Mouse (Mus musculus) left cerebral cortex, postnatal 10 days (tissue): ENCODE measurements at regions not wholly inside any gene's neighbourhood (a gene's known extent, or its start where the extent isn't known, plus 50 kb on each side); places are given as distances from the start of the nearest gene placed in this dataset.
A peak's percentile ranks its signal among the peaks of the same experiment; 100 is the strongest.

Source experiments
- DNase-seq, 2 experiments: peaks; one replicate each; pipeline ENCODE4 v3.0.0; 2021 to 2022; ENCODE audit warnings: low spot score in 2 of 2, mixed read lengths in 1 of 2; ENCODE audit errors: extremely low spot score in 1 of 2
- intact Hi-C: fragments of 180-260 bp; cut with DNase I; formaldehyde crosslinking; loops from one replicate; pipeline ENCODE4 v1.15.1; 2025

- DNase-seq, result peak in 1 of 2 experiments; percentile 49
- intact Hi-C loops, result no loop called here
Measured at GRCm38 (mm10) chr9:61621939-61622338, 249.8 kb downstream of the Tle3 start.

- no peak for DNase-seq
- intact Hi-C loops, result no loop called here
Measured at GRCm38 (mm10) chr9:61620786-61621185, 248.6 kb downstream of the Tle3 start.

GRCm38 (mm10) chr9:61620105-61620504 lies 247.9 kb downstream of the Tle3 start:
- no peak for DNase-seq

GRCm38 (mm10) chr9:61618510-61619249 lies 246.5 kb downstream of the Tle3 start:
- intact Hi-C loops, result no loop called here
- DNase-seq, result no peak

More at GRCm38 (mm10) chr9:61620105-61620504, 247.9 kb downstream of the Tle3 start:
- intact Hi-C loops, result no loop called here

GRCm38 (mm10) chr9:61617979-61618378 lies 245.8 kb downstream of the Tle3 start:
- no peak for DNase-seq
- intact Hi-C loops, result no loop called here

GRCm38 (mm10) chr9:61615556-61615955 lies 243.4 kb downstream of the Tle3 start:
- intact Hi-C loops, result no loop called here
- no peak for DNase-seq

- intact Hi-C loops, result no loop called here
- DNase-seq, result no peak
Measured at GRCm38 (mm10) chr9:61607576-61607975, 235.4 kb downstream of the Tle3 start.

- DNase-seq, result no peak
- intact Hi-C loops, result no loop called here
Measured at GRCm38 (mm10) chr9:61602353-61602978, 230.3 kb downstream of the Tle3 start.

- DNase-seq, result no peak
- intact Hi-C loops, result no loop called here
Measured at GRCm38 (mm10) chr9:61601911-61602310, 229.7 kb downstream of the Tle3 start.

- intact Hi-C loops, result no loop called here
- DNase-seq, result no peak
Measured at GRCm38 (mm10) chr9:61597287-61597686, 225.1 kb downstream of the Tle3 start.

- intact Hi-C loops, result no loop called here
- no peak for DNase-seq
Measured at GRCm38 (mm10) chr9:61596410-61597108, 224.4 kb downstream of the Tle3 start.

- intact Hi-C loops, result no loop called here
Measured at GRCm38 (mm10) chr9:61595170-61595967, 223.2 kb downstream of the Tle3 start.

GRCm38 (mm10) chr9:61593991-61594390 lies 221.8 kb downstream of the Tle3 start:
- DNase-seq, result no peak
- intact Hi-C loops, result no loop called here

More at GRCm38 (mm10) chr9:61595170-61595967, 223.2 kb downstream of the Tle3 start:
- no peak for DNase-seq

- no peak for DNase-seq
- intact Hi-C loops, result no loop called here
Measured at GRCm38 (mm10) chr9:61589727-61590299, 217.6 kb downstream of the Tle3 start.

- no peak for DNase-seq
- intact Hi-C loops, result no loop called here
Measured at GRCm38 (mm10) chr9:61583281-61584072, 211.3 kb downstream of the Tle3 start.

GRCm38 (mm10) chr9:61581046-61581445 lies 208.9 kb downstream of the Tle3 start:
- intact Hi-C loops, result no loop called here
- no peak for DNase-seq

- intact Hi-C loops, result no loop called here
- DNase-seq, result no peak
Measured at GRCm38 (mm10) chr9:61578255-61578654, 206.1 kb downstream of the Tle3 start.
